Mouse (Mus musculus): ENCODE measurements at regions not wholly inside any gene's neighbourhood (a gene's known extent, or its start where the extent isn't known, plus 50 kb on each side); places are given as distances from the start of the nearest gene placed in this dataset.

GRCm38 (mm10) chr4:106100211-106101025 is 215.6 kb upstream of the Usp24 start:
- ATAC-seq (ENCODE audit: insufficient number of reproducible peaks, low FRiP score, low TSS enrichment): no peak

- no peak for ATAC-seq (ENCODE audit: insufficient number of reproducible peaks, low FRiP score, low TSS enrichment)
These were observed 214.1 kb upstream of the Usp24 start for GRCm38 (mm10) chr4:106101904-106102303.

GRCm38 (mm10) chr4:106102451-106102977 is 213.5 kb upstream of the Usp24 start:
- ATAC-seq (ENCODE audit: insufficient number of reproducible peaks, low FRiP score, low TSS enrichment): no peak

GRCm38 (mm10) chr4:106103750-106104635 is 212.0 kb upstream of the Usp24 start:
- ATAC-seq (ENCODE audit: insufficient number of reproducible peaks, low FRiP score, low TSS enrichment): peak; percentile 20; the same call in 1 of the 2 replicates

GRCm38 (mm10) chr4:106112981-106113380 is 203.0 kb upstream of the Usp24 start:
- no peak for ATAC-seq (ENCODE audit: insufficient number of reproducible peaks, low FRiP score, low TSS enrichment)

GRCm38 (mm10) chr4:106113747-106114146 is 202.3 kb upstream of the Usp24 start:
- ATAC-seq (ENCODE audit: insufficient number of reproducible peaks, low FRiP score, low TSS enrichment): no peak

- ATAC-seq (ENCODE audit: insufficient number of reproducible peaks, low FRiP score, low TSS enrichment): no peak
These were observed 199.4 kb upstream of the Usp24 start for GRCm38 (mm10) chr4:106116611-106117010.

- no peak for ATAC-seq (ENCODE audit: insufficient number of reproducible peaks, low FRiP score, low TSS enrichment)
These were observed 194.7 kb upstream of the Usp24 start for GRCm38 (mm10) chr4:106121306-106121705.

- ATAC-seq (ENCODE audit: insufficient number of reproducible peaks, low FRiP score, low TSS enrichment): no peak
These were observed 192.9 kb upstream of the Usp24 start for GRCm38 (mm10) chr4:106123038-106123654.

GRCm38 (mm10) chr4:106127199-106127598 is 188.8 kb upstream of the Usp24 start:
- no peak for ATAC-seq (ENCODE audit: insufficient number of reproducible peaks, low FRiP score, low TSS enrichment)

GRCm38 (mm10) chr4:106127641-106128040 is 188.4 kb upstream of the Usp24 start:
- ATAC-seq (ENCODE audit: insufficient number of reproducible peaks, low FRiP score, low TSS enrichment): no peak

GRCm38 (mm10) chr4:106129327-106129726 is 186.7 kb upstream of the Usp24 start:
- no peak for ATAC-seq (ENCODE audit: insufficient number of reproducible peaks, low FRiP score, low TSS enrichment)

GRCm38 (mm10) chr4:106129803-106130202 is 186.2 kb upstream of the Usp24 start:
- ATAC-seq (ENCODE audit: insufficient number of reproducible peaks, low FRiP score, low TSS enrichment): no peak

- ATAC-seq (ENCODE audit: insufficient number of reproducible peaks, low FRiP score, low TSS enrichment): no peak
These were observed 182.0 kb upstream of the Usp24 start for GRCm38 (mm10) chr4:106133746-106134730.

GRCm38 (mm10) chr4:106142741-106143140 is 173.3 kb upstream of the Usp24 start:
- ATAC-seq (ENCODE audit: insufficient number of reproducible peaks, low FRiP score, low TSS enrichment): no peak

GRCm38 (mm10) chr4:106144351-106145116 is 171.5 kb upstream of the Usp24 start:
- no peak for ATAC-seq (ENCODE audit: insufficient number of reproducible peaks, low FRiP score, low TSS enrichment)

- ATAC-seq (ENCODE audit: insufficient number of reproducible peaks, low FRiP score, low TSS enrichment): no peak
These were observed 169.0 kb upstream of the Usp24 start for GRCm38 (mm10) chr4:106146919-106147460.

GRCm38 (mm10) chr4:106148866-106149265 is 167.1 kb upstream of the Usp24 start:
- ATAC-seq (ENCODE audit: insufficient number of reproducible peaks, low FRiP score, low TSS enrichment): no peak

Data from cerebellum, adult (tissue).